Mouse (Mus musculus) cerebral cortex, adult 2 months (tissue): ENCODE data around the gene Slc24a4.

Source experiments
- WGBS: fragments of 180-500 bp; shearing (Covaris S2); methylation state at CpG from one replicate; pipeline ENCODE4 v1.1.7; 2018; 5-methylcytosine and 5-hydroxymethylcytosine counted together

Slc24a4 gene

DNA sequence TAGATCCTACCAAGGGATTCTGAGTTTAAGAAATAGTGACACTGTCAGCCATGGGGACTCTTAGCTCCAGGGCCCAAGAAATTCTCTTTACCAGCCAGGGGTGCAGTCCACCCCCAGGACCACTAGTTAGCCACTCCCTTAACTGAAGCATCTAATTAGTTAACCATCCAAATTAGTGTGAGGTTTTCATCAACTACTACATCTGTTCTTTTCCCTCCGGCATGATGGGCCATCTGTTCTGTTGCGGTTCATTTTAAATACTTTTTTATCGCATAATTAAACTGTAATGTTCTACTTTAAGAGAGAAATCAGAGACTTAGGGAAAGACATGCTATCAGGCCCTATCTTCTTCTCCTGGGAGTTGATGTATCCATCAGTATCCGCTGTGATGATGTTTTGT is 121.8 kb downstream of the Slc24a4 start:
- WGBS = 67% methylated on average over 4 of the region's 4 CpGs

DNA sequence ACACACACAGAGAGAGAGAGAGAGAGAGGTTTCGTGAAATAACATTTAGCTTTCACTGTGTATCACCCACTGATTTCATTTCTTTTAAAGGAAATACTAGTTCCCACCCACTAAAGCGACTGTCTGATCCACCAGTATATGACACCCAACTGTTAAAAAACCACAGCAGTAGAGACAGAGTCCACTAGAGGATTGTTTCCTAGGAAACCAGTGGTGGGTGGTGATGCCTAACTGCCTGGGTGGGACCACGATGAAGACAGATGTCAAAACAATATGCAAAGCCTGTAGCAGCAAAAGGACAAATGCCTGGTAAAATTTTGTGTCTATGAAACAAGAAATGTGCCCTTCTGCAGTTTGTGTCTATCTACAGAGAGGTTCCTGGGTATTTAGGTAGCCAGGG is 122.5 kb downstream of the Slc24a4 start:
- WGBS = 54% methylated on average over 3 of the region's 3 CpGs

DNA sequence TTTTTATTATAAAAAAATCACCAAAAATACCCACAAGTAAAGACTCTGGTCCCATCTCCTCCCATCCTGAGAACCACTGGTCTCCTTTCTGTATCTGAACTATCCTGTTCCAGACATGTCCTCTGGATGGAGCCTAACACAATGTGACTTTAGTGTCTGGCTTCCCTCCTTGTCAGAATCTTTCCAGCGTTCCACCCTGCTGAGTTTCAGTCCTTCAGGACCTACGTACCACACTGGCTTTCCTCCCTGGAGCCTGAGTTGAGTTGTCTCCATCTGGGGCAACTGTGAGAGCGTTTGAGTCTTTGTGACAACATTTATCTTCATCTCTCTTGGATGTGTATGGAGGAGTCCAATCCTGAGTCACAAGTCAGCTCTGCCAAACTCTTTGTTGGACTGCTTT is 123.5 kb downstream of the Slc24a4 start:
- 44% methylated on average over 3 of the region's 3 CpGs for WGBS

DNA sequence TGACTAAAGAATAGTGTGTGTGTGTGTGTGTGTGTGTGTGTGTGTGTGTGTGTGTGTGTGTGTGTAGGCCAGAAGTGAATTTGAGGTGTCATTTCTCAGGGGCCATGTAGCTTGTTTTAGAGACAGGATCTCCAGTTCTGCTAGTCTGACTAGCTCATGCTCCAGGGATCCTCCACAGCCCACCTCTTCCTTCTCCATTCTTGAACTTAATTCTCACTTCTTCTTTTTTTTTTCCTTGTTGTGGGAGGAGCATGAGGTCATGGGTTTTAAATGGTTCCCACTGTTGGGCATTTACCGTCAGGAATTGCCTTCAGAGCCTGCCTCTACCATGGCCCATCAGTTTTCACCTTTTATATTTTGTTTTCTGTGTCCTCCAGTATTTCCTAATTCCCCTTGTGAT is 124.0 kb downstream of the Slc24a4 start:
- WGBS = 56% methylated on average over 1 of the region's 1 CpGs

DNA sequence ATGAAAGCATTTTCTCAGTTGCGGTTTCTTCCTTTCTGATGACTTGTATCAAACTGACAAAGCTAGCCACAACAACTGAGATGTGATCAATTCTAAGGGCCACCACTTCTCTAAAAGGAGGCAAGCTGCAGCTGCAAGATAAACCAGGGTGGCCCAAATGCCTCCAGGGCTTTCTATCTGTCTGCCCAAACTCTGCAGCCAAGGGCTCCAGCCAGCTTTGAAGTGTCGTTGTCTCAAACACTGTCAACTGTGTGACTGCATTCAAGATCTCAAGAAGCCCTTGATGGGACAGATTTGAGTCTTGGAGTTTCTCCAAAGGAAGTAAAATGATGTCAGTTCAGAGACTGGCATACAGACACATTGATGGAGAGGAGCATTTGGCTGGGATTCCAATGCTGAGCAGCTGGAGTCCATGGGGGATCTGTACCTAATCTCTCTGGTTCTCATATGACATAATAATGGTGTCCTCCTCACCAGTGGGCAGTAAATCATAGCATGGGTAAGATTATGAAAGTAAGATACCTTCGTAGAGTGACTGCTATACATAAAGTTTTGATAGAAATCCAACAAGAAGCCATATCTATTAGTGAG is 130.1 kb downstream of the Slc24a4 start:
- WGBS = 77% methylated on average over 3 of the region's 3 CpGs

DNA sequence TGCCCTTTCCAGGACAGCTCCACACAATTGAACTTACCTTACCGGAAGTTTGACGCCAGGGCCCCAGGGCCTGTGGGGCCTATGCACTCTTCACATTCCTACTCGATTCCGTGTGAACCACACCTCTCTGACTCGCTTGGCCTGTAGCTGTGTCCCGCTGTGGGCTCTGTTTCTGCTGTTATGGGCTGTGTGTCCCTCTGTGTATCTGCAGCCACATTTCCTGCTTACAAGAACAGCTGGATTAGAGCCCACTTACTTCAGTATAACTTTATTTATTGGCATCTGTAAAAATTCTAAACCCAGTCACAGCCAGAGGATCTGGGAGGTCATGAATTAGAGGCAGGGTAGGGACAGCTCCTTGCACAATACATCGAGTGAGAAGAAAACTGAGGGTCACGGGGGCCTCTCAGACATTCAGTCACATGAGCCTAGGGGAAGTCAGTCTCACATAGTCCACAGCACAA is 133.4 kb downstream of the Slc24a4 start:
- WGBS = 80% methylated on average over 8 of the region's 8 CpGs

DNA sequence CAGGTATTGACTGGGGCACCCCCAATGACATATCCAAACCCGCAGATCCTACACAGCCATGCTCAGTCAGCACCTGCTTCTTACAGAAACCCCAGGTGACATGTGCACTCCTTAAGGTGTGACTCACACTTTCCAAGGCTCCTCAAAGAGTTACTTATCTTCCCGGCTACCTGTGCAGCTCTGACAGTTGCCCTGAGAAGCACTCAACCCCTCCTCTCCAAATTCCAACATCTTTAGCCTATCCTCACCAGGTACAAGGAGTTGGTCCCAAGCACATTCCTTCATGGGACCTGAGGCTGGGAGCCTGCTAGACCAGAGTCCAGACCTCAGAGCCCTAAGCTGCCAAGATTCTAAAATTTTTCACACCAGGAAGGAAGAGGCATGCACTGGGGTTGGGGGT is 134.3 kb downstream of the Slc24a4 start:
- WGBS = 96% methylated on average over 2 of the region's 2 CpGs

DNA sequence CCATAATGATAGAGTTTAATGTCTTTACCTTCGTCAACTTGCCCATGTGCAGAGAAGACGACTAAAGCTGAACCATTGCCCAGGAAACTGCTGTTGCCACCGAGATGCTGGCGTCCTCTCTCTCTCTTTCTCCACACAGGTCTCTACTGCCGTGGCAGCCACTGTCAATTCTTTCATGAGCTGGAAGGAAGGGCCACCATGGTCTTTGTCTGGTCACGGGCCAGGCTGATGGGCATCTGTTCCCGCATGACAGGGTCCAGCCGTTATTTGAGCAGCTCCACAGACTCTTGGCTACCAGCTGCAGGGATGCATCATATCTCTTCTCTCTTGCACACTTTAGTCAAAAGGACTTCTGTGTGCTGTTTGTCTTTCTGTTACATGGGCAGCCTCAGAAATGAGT is 137.9 kb downstream of the Slc24a4 start:
- 87% methylated on average over 8 of the region's 8 CpGs for WGBS

DNA sequence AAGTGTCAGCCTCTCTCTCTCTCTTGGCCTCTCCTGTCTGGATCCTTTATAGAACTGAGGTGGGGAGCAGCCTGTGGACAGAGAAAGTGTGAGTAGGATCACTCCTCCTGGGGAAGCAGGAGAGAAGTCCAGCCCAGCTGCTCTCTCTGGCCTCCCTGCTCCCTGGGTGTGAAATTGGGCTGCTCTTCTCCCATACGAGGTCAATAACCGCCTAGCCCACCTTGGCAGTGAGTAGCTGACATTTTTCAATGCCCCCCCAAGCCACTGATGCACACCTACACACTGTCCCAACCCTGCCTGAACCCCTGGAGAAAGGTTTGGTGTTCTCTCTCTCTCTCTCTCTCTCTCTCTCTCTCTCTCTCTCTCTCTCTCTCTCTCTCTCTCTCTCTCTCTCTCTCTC is 140.6 kb downstream of the Slc24a4 start:
- WGBS = 79% methylated on average over 2 of the region's 2 CpGs

DNA sequence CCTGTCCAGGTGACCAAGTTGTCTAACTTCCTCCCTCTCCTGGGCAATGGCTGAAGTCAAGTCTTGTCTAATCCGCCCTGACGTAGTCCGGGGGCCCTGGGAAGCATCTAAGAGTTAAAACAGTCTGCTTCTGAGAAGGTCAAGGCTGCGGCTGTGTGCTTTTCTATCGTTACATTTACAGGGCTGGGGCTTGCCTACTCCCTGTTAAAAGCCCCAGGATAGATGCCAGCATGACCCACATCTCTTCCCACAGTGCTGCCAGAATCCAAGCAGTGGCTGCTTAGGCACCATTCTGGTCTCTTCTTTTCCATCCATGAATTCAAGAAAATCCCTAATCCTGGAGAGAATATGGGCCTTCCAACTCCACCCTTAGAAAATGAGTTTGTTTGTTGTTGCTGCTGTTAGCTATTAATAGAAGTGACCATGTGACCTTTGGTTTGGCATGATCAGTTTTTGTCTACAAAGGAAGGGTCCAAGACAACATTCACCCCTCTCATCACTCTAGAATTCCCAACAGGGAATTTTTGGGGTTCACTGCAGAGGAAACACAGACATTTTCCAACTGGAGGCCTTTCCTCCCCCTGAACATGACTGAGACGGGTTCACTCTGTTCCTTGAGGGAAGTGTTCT is 142.4 kb downstream of the Slc24a4 start:
- 69% methylated on average over 6 of the region's 6 CpGs for WGBS

DNA sequence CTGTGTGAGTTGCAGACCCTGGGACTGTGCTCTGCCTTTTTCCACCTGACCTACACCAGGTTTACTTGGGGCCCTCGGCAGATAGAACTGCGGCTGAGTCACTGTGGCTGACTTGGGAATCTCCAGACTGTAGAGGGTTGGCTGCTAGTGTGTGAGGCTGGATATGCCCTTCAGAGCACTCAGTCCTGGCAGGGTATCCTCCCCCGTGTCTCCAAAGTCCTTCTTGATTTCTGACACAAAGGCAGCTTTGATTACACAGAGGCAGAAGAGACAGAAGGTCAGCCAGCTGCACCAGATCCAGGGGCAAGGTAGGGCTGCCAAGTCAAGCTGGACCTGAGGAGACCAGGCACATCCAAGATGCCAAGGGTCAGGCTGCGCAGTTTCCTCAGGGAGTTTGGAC is 142.9 kb downstream of the Slc24a4 start:
- 61% methylated on average over 4 of the region's 4 CpGs for WGBS

DNA sequence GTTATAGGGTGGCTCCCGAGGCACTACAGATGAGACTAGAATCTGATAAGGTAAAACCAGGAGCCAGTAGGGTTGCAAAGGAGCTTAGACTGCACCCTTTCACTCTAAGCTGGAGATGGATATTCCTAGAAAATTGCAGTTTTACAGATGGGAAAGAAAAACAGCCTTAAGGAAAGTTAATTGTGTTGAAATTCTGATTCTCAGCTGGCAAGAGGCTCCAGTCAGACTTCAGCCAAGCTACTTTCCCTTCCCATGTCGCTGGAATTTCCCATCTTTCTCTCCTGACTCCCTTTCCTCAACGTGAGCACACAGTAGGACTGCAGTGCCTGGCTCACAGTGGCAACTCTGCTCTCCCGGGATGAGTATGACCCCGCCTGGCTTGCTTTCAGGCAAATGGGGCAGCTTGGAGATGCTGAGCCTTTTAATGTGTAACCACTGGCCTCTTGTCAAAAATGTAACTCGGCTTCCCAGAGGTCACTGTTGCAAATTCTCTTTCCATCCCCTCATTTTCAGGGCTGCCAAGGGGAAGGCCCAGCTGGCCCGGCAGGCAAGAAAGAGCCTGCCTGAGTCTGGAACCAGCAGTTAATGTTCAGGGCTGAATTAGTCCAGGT is 147.4 kb downstream of the Slc24a4 start:
- 55% methylated on average over 7 of the region's 7 CpGs for WGBS

DNA sequence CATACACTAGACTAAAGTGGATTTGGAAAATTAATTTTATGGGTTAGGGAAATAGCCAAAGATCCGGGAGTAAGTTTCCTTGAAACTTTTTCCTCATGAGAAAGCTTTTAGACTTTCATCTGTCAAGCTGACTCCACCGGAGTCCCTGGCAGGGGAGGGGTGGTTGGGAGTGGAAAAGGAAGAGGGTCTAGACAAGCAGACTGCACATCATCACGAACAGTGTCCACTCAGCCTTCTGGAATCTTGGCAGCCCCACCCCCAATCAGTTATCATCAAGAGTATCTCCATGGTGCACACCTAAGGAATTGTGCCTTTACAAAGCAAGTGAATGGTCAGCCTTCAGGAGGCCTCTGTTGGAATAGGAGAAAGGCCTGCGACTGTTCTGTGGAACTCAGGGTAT is 151.8 kb downstream of the Slc24a4 start:
- 91% methylated on average over 4 of the region's 4 CpGs for WGBS

DNA sequence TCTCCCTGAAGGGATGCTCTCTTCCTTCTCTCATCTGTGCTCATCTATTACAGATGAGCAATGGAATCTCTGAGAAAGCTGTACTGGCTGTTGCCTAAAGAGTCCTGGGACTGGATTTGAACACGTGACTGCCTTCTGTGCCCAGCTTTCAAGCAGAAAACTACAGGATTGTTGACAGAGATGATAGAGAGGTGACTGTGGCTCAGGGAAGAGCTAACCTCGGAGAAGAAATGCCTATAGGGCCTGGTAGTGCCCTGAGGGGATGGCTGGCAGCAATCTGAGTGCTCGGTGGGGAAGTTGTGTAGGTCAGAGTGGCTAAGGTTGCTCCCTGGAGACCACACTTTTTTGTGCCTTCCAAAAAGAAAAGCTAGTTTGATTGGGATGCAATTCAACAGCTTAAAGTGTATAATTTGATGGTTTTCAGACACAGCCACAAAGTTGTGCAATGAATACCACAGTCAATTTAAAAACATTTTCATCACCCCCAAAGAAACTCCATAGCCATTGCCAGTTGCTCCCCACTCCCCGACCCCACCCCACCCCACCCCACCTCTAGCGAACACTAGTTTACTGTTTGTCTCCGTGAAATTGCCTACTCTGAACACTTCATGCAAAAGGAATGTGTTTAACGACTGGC is 152.5 kb downstream of the Slc24a4 start:
- 70% methylated on average over 7 of the region's 7 CpGs for WGBS

DNA sequence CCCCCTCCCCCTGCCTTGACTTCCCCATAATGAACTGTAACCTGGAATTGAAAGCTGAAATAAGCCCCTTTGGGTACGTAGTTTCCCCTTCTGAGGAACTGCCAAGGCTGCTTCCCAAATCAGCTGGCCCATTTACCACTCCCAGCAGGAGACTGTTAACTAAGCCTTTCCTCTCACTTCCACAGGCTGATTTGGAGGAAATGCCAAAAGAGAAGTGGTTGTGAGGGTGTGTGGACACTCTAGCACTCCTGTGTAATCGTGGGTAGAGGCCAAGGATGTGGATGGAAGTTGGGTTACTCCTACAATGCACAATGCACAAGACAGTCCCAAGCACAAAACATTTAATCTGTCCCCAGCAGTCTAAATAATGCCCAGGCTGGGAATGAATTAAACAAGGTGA is 153.6 kb downstream of the Slc24a4 start:
- 40% methylated on average over 2 of the region's 2 CpGs for WGBS

DNA sequence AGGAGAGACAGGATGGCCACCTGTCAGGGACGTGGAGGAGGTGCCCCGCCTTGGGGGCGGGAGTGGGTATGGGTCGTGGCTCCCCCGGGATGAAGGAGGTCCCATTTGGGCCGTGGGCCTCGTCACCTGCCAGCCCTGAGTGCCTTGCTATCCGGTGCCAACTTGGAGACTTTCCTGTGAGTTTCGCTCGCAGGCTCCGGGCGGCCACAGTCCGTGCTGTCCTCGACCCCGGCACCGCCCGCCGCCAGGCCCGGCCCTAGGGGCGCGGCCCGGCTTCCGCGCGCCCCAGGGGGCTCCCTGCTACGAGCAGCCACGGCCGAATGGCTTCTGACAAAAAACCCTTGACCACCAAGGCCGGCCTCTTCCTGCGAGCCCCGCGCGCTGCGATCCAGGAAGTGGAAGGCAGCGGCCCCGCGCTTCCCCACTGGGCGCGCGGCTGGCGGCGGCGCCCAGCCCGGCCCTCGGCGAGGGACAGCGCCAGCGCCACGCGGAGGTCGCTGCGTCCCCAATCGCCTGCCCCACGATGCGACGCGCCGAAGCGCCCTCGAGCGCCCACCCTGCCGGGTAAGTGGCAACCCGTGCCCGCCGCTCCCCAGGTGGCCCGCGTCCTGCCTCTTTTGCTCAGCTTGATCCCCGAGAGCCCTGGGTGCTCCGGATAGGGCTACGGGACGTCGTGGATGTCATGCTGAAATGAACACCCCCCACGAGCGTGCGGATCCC is 154.4 kb downstream of the Slc24a4 start, which contains the start of gene Rin3:
Rin3 (plus strand) TSS at position 286 of the 720 bp plus-strand sequence.
- WGBS = 2% methylated on average over 75 of the region's 75 CpGs

DNA sequence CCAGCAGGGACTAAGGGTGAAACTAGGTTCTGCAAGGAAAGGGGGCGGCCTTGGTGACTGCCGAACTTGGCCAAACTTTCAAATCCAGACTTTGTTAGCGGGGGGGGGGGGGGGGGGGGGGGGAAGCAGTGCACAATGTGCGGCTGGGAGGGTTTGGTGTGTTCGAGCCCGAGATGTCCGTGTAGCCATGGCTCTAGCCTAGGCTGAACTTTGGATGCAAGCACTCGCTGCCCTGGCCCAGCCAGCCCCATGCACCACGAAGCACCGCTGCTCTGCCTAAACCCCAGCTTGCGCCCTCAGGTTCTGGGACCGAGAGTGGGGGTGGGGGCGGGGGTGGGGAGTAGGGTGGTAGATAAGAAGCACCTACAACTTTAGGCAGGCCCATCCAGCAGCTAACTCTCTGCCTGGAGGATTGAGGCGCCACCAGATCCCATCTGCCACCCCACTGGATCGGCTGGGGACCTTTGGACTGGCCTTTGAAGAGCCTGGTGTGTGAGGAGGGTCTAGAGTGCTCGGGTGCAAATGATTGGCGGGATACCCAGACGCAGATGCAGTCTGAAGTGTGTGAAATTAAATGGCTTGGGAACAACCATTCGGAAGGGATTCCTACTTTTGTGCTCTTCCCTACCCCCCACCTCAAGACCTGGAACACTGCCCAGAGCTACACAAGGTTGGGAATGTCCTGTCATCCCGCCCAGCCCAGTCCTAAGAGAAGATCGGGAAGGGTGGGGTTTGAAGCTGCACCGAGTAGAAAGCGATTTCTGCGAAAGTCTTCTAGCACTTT is 155.1 kb downstream of the Slc24a4 start:
- WGBS = 14% methylated on average over 24 of the region's 24 CpGs

DNA sequence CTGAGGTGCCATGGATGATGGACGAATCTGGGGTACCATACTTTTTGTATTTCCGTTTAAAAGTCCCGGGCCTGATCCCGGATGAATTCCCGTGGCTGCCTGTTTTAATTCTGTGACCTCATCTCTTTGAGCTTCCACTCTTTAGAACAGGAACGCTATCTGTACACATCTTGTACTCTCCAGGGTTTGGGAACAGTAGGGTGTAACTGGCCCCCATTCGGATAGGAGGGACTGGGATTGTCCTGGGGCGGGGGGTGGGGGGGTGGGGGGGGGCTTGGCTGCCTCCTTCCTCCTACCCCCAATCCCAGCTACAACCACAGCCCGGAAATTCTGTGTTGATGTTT is 155.7 kb downstream of the Slc24a4 start:
- WGBS = 31% methylated on average over 9 of the region's 9 CpGs

DNA sequence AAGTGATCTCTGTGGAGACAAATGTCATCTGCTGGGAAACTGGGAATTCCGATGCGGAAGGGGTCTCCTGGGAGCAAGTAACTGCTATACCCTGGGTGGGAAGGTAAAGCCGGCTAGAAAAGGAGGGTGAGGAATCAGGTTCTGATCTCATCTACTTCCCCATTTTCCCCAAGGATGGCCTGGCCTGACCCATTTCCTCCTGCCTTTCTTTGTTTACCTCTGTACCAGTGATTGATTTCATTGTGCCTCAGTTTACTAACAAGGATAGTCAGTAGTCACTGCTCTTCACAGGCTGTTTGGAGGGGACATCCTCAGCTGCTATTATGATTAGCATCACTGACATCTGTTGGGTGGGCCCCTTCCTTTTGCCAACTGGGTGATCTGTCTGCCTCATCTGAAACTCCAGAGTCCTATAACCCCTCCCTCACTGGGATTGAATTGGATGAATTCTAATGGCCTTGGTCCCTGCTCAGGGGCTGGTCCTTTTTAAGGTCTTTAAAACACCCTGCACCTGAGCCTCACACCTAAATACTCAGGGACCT is 156.2 kb downstream of the Slc24a4 start:
- 73% methylated on average over 3 of the region's 3 CpGs for WGBS

DNA sequence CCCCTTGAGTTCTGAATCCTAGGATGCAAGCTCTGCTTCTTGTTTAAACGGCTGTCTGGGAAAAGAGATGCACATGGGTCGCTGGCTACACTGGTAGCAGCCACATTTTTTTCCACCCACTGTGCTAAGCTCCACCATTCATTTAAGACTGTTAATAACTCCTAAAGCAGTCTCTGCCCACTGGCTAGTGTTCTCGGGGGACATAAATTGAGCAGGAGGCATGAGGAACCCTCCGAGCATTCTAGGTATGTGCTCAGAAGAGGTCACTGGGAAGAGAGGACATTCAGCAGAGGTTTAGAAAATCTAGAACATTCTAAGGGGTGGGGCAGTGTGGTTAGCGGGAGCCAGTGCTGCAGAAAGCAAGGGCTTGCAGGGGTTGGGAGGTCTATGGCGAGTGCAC is 156.8 kb downstream of the Slc24a4 start:
- WGBS = 92% methylated on average over 6 of the region's 6 CpGs

DNA sequence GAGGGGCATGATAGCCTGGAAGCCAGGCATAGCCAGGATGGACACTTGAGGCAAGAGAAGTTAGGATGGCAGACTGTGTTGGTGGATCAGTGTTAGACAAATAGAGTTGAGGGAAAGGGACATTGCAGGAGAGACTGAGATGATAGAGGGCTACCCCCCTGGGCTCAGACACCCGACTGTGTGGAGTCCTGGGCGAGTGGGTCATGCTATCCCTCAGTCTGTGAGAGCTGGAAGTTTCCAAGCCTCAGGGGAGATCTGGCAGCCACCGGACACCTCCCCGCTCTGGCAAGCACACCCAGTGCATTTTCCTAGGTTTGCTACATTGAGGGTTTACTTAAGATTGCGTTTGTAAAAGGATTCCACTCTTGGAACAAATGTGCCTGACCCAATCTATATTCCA is 157.2 kb downstream of the Slc24a4 start:
- WGBS = 79% methylated on average over 5 of the region's 5 CpGs
